In genomic region chr5:124571068-124571467, GRCm38 (mm10) we compare ENCODE assay signal across 14 mouse cellular contexts. TPM values are rescaled to one million over a fixed set of nuclear protein-coding genes. Genes with fewer than 3 reads are reported as not detected.
DNase-seq lines count a peak whose midpoint lies in the region; ATAC-seq and TF ChIP-seq lines count a peak whose summit lies in the region.
"Had no signal": no experiment of that assay in that cellular context is flagged by ENCODE, and none has a peak within 500 bp of the region (broad histone marks: within the 10 kb centered on the region; RNA-seq: fewer than 3 reads in every experiment).

No protein-coding gene starts in this region.

- intact Hi-C loops in gastrocnemius, postnatal 14 days (cut with DNase I; ENCODE audit: low total_unique reads), result no loop called here

- no peaks in the 10 kb centered on the region for H3K4me1 ChIP-seq in midbrain, postnatal 0 days (ENCODE audit: insufficient read depth, low read length)
- H3K4me1 ChIP-seq in hindbrain, embryonic 12.5 days, result no peaks in the 10 kb centered on the region

- H3K27me3 ChIP-seq in myocyte (ENCODE audit: control insufficient read depth, insufficient read depth, insufficient read length), result no peaks in the 10 kb centered on the region
- no peaks in the 10 kb centered on the region for H3K27me3 ChIP-seq in midbrain, postnatal 0 days (ENCODE audit: insufficient read depth, low read length)
- H3K27me3 ChIP-seq in hindbrain, embryonic 12.5 days, result no peaks in the 10 kb centered on the region

- no peak for TF ChIP-seq CTCF in midbrain, postnatal 0 days (IDR thresholded peaks at IDR 0.05)

- H3K27ac ChIP-seq in midbrain, postnatal 0 days (ENCODE audit: low read depth, low read length), result no peak overlapping the region
- no peak overlapping the region for H3K27ac ChIP-seq in hindbrain, embryonic 12.5 days
- H3K27ac ChIP-seq: hindbrain, embryonic 14.5 days had no signal

- H3K9me3 ChIP-seq in midbrain, postnatal 0 days (ENCODE audit: low read length), result no peaks in the 10 kb centered on the region
- H3K9me3 ChIP-seq in hindbrain, embryonic 12.5 days (replicated peaks), result no peaks in the 10 kb centered on the region

- DNase-seq in cerebellum, adult 11 months, result peak; percentile 61
- peak; percentile 78 for DNase-seq in cerebellum, adult 9-10 months
- DNase-seq in layer of hippocampus, adult 8-10 months (ENCODE audit: low spot score in 2 of 2), result peak; percentile 78 to 79
- no peak for DNase-seq in midbrain, postnatal 0 days (ENCODE audit: low spot score)
- DNase-seq in gastrocnemius, postnatal 14 days, result no peak
- DNase-seq: adrenal gland, postnatal 25 days; embryo, embryonic 11 days; gastrocnemius, postnatal 10 days; kidney, adult 9 months; lung, adult 18-20 months; thymus, postnatal 36 days had no signal

- TF ChIP-seq POLR2A in myocyte (IDR thresholded peaks at IDR 0.05; ENCODE audit: insufficient read length, low read depth), result peak; percentile 20

- H3K79me2 ChIP-seq in myocyte (ENCODE audit: control insufficient read depth, insufficient read depth), result no peaks in the 10 kb centered on the region

- H3K4me2 ChIP-seq in myocyte (ENCODE audit: low read depth), result no peak overlapping the region
- H3K4me2 ChIP-seq in midbrain, postnatal 0 days (ENCODE audit: low read depth, low read length, poor library complexity, severe bottlenecking), result no peak overlapping the region
- no peak overlapping the region for H3K4me2 ChIP-seq in hindbrain, embryonic 12.5 days (replicated peaks)
- H3K4me2 ChIP-seq: hindbrain, embryonic 14.5 days had no signal

- H3K4me3 ChIP-seq in myocyte, result no peak overlapping the region
- no peak overlapping the region for H3K4me3 ChIP-seq in midbrain, postnatal 0 days (ENCODE audit: low read depth, low read length)
- no peak overlapping the region for H3K4me3 ChIP-seq in hindbrain, embryonic 12.5 days

- ATAC-seq in midbrain, postnatal 0 days (ENCODE audit: low FRiP score), result no peak
- no peak for ATAC-seq in hindbrain, embryonic 12.5 days (ENCODE audit: low FRiP score)

- peaks cover 42% of the 10 kb centered on the region for H3K36me3 ChIP-seq in myocyte (ENCODE audit: control insufficient read depth, insufficient read depth)
- peaks cover 85% of the 10 kb centered on the region for H3K36me3 ChIP-seq in midbrain, postnatal 0 days (ENCODE audit: insufficient read depth, low read length)
- peaks cover 97% of the 10 kb centered on the region for H3K36me3 ChIP-seq in hindbrain, embryonic 12.5 days

- WGBS in midbrain, postnatal 0 days, result 92% methylated on average over 12 of the region's 12 CpGs
- WGBS in hindbrain, embryonic 12.5 days, result 89% methylated on average over 12 of the region's 12 CpGs

- no peak overlapping the region for H3ac ChIP-seq in myocyte (ENCODE audit: control insufficient read depth, insufficient read length)

- no peak overlapping the region for H3K9ac ChIP-seq in midbrain, postnatal 0 days (replicated peaks; ENCODE audit: low read length, poor library complexity, severe bottlenecking)
- no peak overlapping the region for H3K9ac ChIP-seq in hindbrain, embryonic 12.5 days
- H3K9ac ChIP-seq: hindbrain, embryonic 14.5 days had no signal

TF ChIP-seq in myocyte, 11 proteins besides CTCF, POLR2A, EP300 and RAD21:
- TF ChIP-seq POLR2AphosphoS2 (IDR thresholded peaks at IDR 0.05; ENCODE audit: insufficient read length, low read depth), result peak; percentile 25
- no peak for TF ChIP-seq TCF12 (IDR thresholded peaks at IDR 0.05; ENCODE audit: insufficient read depth, poor library complexity, severe bottlenecking)

RNA-seq across cellular contexts. Expression of gene Eif2b1, which starts 7.9 kb away (rescaled TPM):
- 10 to 100 TPM; 34.2 to 36.9 (median 35.2) TPM for total RNA-seq in layer of hippocampus, adult 8-10 months (2022)
- 37.6 TPM for polyA plus RNA-seq in myocyte (2012; fragmentation: generic; extraction: Trizol)
- 38.4 and 40.2 TPM in 2 replicates for total RNA-seq in midbrain, postnatal 0 days (2014; rRNA removed)
- polyA plus RNA-seq in midbrain, postnatal 0 days (2015; fragmentation: Nextera tagmentation; extraction: Ambion mirVana), result 55.2 and 61.9 TPM in 2 replicates
- 10 to 100 TPM; 40.2 to 42.9 TPM for total RNA-seq in gastrocnemius, postnatal 14 days (2021)
- 66.0 and 69.5 TPM in 2 replicates for polyA plus RNA-seq in hindbrain, embryonic 12.5 days (2016; fragmentation: Nextera tagmentation; extraction: Ambion mirVana)

RNA-seq across cellular contexts. Expression of gene Gtf2h3, which starts 7.9 kb away (rescaled TPM):
- total RNA-seq in layer of hippocampus, adult 8-10 months (2022), result 10 to 100 TPM; 28.9 to 36.7 (median 31.6) TPM
- polyA plus RNA-seq in myocyte (2012; fragmentation: generic; extraction: Trizol), result 25.3 TPM
- 26.9 and 30.4 TPM in 2 replicates for total RNA-seq in midbrain, postnatal 0 days (2014; rRNA removed)
- 24.6 and 27.1 TPM in 2 replicates for polyA plus RNA-seq in midbrain, postnatal 0 days (2015; fragmentation: Nextera tagmentation; extraction: Ambion mirVana)
- total RNA-seq in gastrocnemius, postnatal 14 days (2021), result 10 to 100 TPM; 14.9 to 15.0 TPM
- 65.6 and 71.0 TPM in 2 replicates for polyA plus RNA-seq in hindbrain, embryonic 12.5 days (2016; fragmentation: Nextera tagmentation; extraction: Ambion mirVana)

RNA-seq across cellular contexts. Expression of gene Ddx55, which starts 18.4 kb away (rescaled TPM):
- total RNA-seq in layer of hippocampus, adult 8-10 months (2022), result 10 to 100 TPM; 27.5 to 36.8 (median 29.6) TPM
- polyA plus RNA-seq in myocyte (2012; fragmentation: generic; extraction: Trizol), result 5.3 TPM
- 14.9 and 20.5 TPM in 2 replicates for total RNA-seq in midbrain, postnatal 0 days (2014; rRNA removed)
- polyA plus RNA-seq in midbrain, postnatal 0 days (2015; fragmentation: Nextera tagmentation; extraction: Ambion mirVana), result 21.9 and 26.9 TPM in 2 replicates
- 1 to 10 TPM; 3.5 to 4.1 TPM for total RNA-seq in gastrocnemius, postnatal 14 days (2021)
- polyA plus RNA-seq in hindbrain, embryonic 12.5 days (2016; fragmentation: Nextera tagmentation; extraction: Ambion mirVana), result 18.0 and 19.1 TPM in 2 replicates

RNA-seq across cellular contexts. Expression of gene Tmed2, which starts 30.6 kb away (rescaled TPM):
- total RNA-seq in layer of hippocampus, adult 8-10 months (2022), result 100 to 1,000 TPM; 100 to 117 (median 109) TPM
- 131 TPM for polyA plus RNA-seq in myocyte (2012; fragmentation: generic; extraction: Trizol)
- total RNA-seq in midbrain, postnatal 0 days (2014; rRNA removed), result 228 and 273 TPM in 2 replicates
- polyA plus RNA-seq in midbrain, postnatal 0 days (2015; fragmentation: Nextera tagmentation; extraction: Ambion mirVana), result 313 and 326 TPM in 2 replicates
- 100 to 1,000 TPM; 138 to 152 TPM for total RNA-seq in gastrocnemius, postnatal 14 days (2021)
- polyA plus RNA-seq in hindbrain, embryonic 12.5 days (2016; fragmentation: Nextera tagmentation; extraction: Ambion mirVana), result 418 and 446 TPM in 2 replicates

RNA-seq across cellular contexts. Expression of gene Rilpl1, which starts 39.9 kb away (rescaled TPM):
- total RNA-seq in layer of hippocampus, adult 8-10 months (2022), result 10 to 100 TPM; 67.1 to 69.2 (median 68.8) TPM
- 43.1 TPM for polyA plus RNA-seq in myocyte (2012; fragmentation: generic; extraction: Trizol)
- total RNA-seq in midbrain, postnatal 0 days (2014; rRNA removed), result 14.8 and 14.9 TPM in 2 replicates
- polyA plus RNA-seq in midbrain, postnatal 0 days (2015; fragmentation: Nextera tagmentation; extraction: Ambion mirVana), result 11.2 and 11.9 TPM in 2 replicates
- total RNA-seq in gastrocnemius, postnatal 14 days (2021), result 10 to 100 TPM; 61.8 to 96.0 TPM
- 18.9 and 20.9 TPM in 2 replicates for polyA plus RNA-seq in hindbrain, embryonic 12.5 days (2016; fragmentation: Nextera tagmentation; extraction: Ambion mirVana)

Comparison
In these comparisons a context has a peak if more than half of its experiments do, and no peak if none do; other contexts are left out.
1. DNase-seq: peak in cerebellum, adult 11 months (single experiment), cerebellum, adult 9-10 months (single experiment) and layer of hippocampus, adult 8-10 months (2 of 2); none in midbrain, postnatal 0 days (single experiment) and gastrocnemius, postnatal 14 days (single experiment).